Mouse (Mus musculus): ENCODE results near the gene Nup50.

Nup50 gene

GRCm38 (mm10) chr15:84989771-84990170 is 66.6 kb downstream of the Nup50 start:
- peak; percentile 34 to 45 for DNase-seq
